Mouse (Mus musculus) E14TG2a.4 (cell line): Measurements from ENCODE around the gene Stard5.

Experiments
- CTCF ChIP-seq: conservative IDR thresholded peaks from 2 replicates; pipeline ENCODE4 v1.5.1; 2014; ENCODE audit warnings: low read length
- POU5F1 ChIP-seq: IDR thresholded peaks from 2 replicates; pipeline ENCODE4 v1.6.1; 2014; ENCODE audit warnings: low read length, borderline replicate concordance

DNA sequence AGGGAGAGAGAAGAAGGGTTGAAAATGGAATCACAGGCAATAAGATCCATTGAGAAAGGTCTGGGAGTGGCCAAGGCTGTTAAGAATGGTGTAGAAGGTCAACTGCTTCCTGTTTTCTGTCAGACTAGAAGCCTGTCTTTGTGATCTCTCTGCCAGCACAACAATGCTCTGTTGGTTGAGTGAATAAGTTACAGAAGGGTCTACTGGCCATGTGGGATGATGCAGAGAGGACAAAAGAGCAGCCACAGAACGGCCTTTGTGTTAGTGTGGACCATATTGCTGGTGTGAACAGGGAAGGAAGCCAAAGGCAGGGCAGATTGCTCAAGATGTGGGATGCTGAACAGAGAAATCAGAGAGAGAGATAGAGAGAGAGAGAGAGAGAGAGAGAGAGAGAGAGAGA is 27.0 kb downstream of the Stard5 start:
- TF ChIP-seq CTCF (no peak), POU5F1 (no peak)
